ENCODE assay signal across 11 mouse cellular contexts in the genomic region with DNA sequence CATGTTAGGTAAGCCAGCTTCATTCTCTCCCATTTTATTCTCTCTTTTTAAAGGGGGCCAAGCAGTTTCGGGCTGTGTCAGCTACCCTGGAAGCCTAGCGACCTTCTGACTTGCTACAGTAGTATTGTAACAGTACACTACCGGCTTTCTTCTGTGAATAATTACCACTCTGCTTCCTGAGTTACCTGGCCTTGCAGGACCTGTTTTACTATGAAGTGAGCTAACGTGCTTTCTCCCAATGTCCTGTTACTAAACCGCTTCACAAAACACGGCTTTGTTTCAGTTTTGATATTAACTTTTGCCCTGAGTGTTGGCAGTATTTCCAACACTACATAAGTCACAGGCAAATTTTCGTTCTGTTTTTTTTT.
DNase-seq lines count a peak whose midpoint lies in the region; ATAC-seq lines count a peak whose summit lies in the region.
"Had no signal": no experiment of that assay in that cellular context is flagged by ENCODE, and none has a peak within 500 bp of the region (broad histone marks: within the 10 kb centered on the region; RNA-seq: fewer than 3 reads in every experiment).

No protein-coding gene starts in this region.

- H3K27me3 ChIP-seq in liver, embryonic 16.5 days (ENCODE audit: control insufficient read depth, insufficient read depth, low read depth, low read length), result no peaks in the 10 kb centered on the region
- no peaks in the 10 kb centered on the region for H3K27me3 ChIP-seq in midbrain, embryonic 15.5 days (replicated peaks)
- H3K27me3 ChIP-seq: neural tube, embryonic 12.5 days had no signal

- peak overlapping the region; percentile 25; the same call in 1 of the 2 replicates for H3K27ac ChIP-seq in liver, embryonic 16.5 days (ENCODE audit: low read length)
- H3K27ac ChIP-seq in midbrain, embryonic 15.5 days, result no peak overlapping the region
- H3K27ac ChIP-seq: neural tube, embryonic 12.5 days had no signal

- H3K4me2 ChIP-seq in liver, embryonic 16.5 days (ENCODE audit: low read depth, low read length), result peak overlapping the region; percentile 28
- H3K4me2 ChIP-seq in midbrain, embryonic 15.5 days, result no peak overlapping the region
- H3K4me2 ChIP-seq: neural tube, embryonic 12.5 days had no signal

- peak overlapping the region; percentile 42 for H3K4me3 ChIP-seq in liver, embryonic 16.5 days (ENCODE audit: low read depth, low read length)
- H3K4me3 ChIP-seq in midbrain, embryonic 15.5 days, result no peak overlapping the region
- H3K4me3 ChIP-seq: neural tube, embryonic 12.5 days had no signal

- no peak overlapping the region for H3K9ac ChIP-seq in liver, embryonic 16.5 days (ENCODE audit: low read depth, low read length)
- H3K9ac ChIP-seq in midbrain, embryonic 15.5 days, result no peak overlapping the region
- H3K9ac ChIP-seq: neural tube, embryonic 12.5 days had no signal

- H3K36me3 ChIP-seq in liver, embryonic 16.5 days (ENCODE audit: control insufficient read depth, insufficient read depth), result no peaks in the 10 kb centered on the region
- H3K36me3 ChIP-seq in midbrain, embryonic 15.5 days (replicated peaks), result no peaks in the 10 kb centered on the region
- H3K36me3 ChIP-seq: neural tube, embryonic 12.5 days had no signal

- peak; percentile 15 for DNase-seq in urinary bladder, postnatal 14 days (ENCODE audit: low spot score)
- no peak for DNase-seq in urinary bladder, adult 2 months (ENCODE audit: low spot score)
- peak; percentile 70 for DNase-seq in kidney, adult 9 months
- DNase-seq in urinary bladder, postnatal 36 days (ENCODE audit: low spot score in 2 of 2), result peak; percentile 8 to 12
- no peak for DNase-seq in MN1 (ENCODE audit: low spot score)
- DNase-seq: adrenal gland, postnatal 25 days; cerebellum, postnatal 25 days; gastrocnemius, postnatal 25 days had no signal

- H3K4me1 ChIP-seq in liver, embryonic 16.5 days (ENCODE audit: control insufficient read depth, low read depth, low read length), result no peaks in the 10 kb centered on the region
- H3K4me1 ChIP-seq in midbrain, embryonic 15.5 days, result no peaks in the 10 kb centered on the region
- H3K4me1 ChIP-seq: neural tube, embryonic 12.5 days had no signal

- ATAC-seq in liver, embryonic 16.5 days (ENCODE audit: low read depth), result peak; percentile 59
- ATAC-seq in midbrain, embryonic 15.5 days (replicated peaks), result no peak

- H3K9me3 ChIP-seq in liver, embryonic 16.5 days (replicated peaks; ENCODE audit: control insufficient read depth, low read length), result no peaks in the 10 kb centered on the region
- no peaks in the 10 kb centered on the region for H3K9me3 ChIP-seq in midbrain, embryonic 15.5 days
- H3K9me3 ChIP-seq: neural tube, embryonic 12.5 days had no signal

- WGBS in liver, embryonic 16.5 days (ENCODE audit: insufficient replicate concordance), result 45% methylated on average over 7 of the region's 7 CpGs
- WGBS in midbrain, embryonic 15.5 days, result 84% methylated on average over 7 of the region's 7 CpGs

Comparison
In these comparisons a context has a peak if more than half of its experiments do, and no peak if none do; other contexts are left out.
1. DNase-seq: peak in urinary bladder, postnatal 14 days (single experiment), kidney, adult 9 months (single experiment) and urinary bladder, postnatal 36 days (2 of 2); none in urinary bladder, adult 2 months (single experiment) and MN1 (single experiment).